Mouse (Mus musculus): ENCODE measurements around the gene Tmem151b.

The Tmem151b gene

GRCm38 (mm10) chr17:45563216-45563615, 13.7 kb upstream of the Tmem151b start:
- no peak for DNase-seq

- no peak for DNase-seq
Observed at GRCm38 (mm10) chr17:45559732-45560525, 10.5 kb upstream of the Tmem151b start.

GRCm38 (mm10) chr17:45557998-45558862, 8.8 kb upstream of the Tmem151b start:
- DNase-seq: no peak

- DNase-seq: no peak
Observed at GRCm38 (mm10) chr17:45557246-45557824, 7.9 kb upstream of the Tmem151b start.

GRCm38 (mm10) chr17:45556514-45557245, 7.2 kb upstream of the Tmem151b start:
- DNase-seq: no peak

- DNase-seq: no peak
Observed at GRCm38 (mm10) chr17:45556107-45556489, 6.6 kb upstream of the Tmem151b start.

- peak; percentile 93 to 98 for DNase-seq
Observed at GRCm38 (mm10) chr17:45555452-45556106, 6.1 kb upstream of the Tmem151b start, which contains the start of gene Nfkbie. Gene Nfkbie, plus strand, starts transcription at chr17:45555703.

- no peak for DNase-seq
Observed at GRCm38 (mm10) chr17:45554420-45554819, 4.9 kb upstream of the Tmem151b start.

- no peak for DNase-seq
Observed at GRCm38 (mm10) chr17:45553065-45553464, 3.6 kb upstream of the Tmem151b start.

GRCm38 (mm10) chr17:45551816-45552451, 2.5 kb upstream of the Tmem151b start:
- DNase-seq: peak; percentile 75 to 87

- no peak for DNase-seq
Observed at GRCm38 (mm10) chr17:45551249-45551796, 1.8 kb upstream of the Tmem151b start.

GRCm38 (mm10) chr17:45550253-45550652, 776 bp upstream of the Tmem151b start:
- DNase-seq: no peak

- DNase-seq: no peak
Observed at GRCm38 (mm10) chr17:45548541-45549512, 650 bp downstream of the Tmem151b start.

- DNase-seq: no peak
Observed at GRCm38 (mm10) chr17:45547461-45548190, 1.9 kb downstream of the Tmem151b start.

- no peak for DNase-seq
Observed at GRCm38 (mm10) chr17:45546941-45547340, 2.5 kb downstream of the Tmem151b start.

GRCm38 (mm10) chr17:45545278-45545961, 4.1 kb downstream of the Tmem151b start:
- DNase-seq: no peak

- DNase-seq: no peak
Observed at GRCm38 (mm10) chr17:45544873-45545277, 4.6 kb downstream of the Tmem151b start.

- DNase-seq: no peak
Observed at GRCm38 (mm10) chr17:45544001-45544872, 5.2 kb downstream of the Tmem151b start.
